Mouse (Mus musculus): ENCODE measurements around the gene Utrn. TPM values are rescaled to one million over a fixed set of nuclear protein-coding genes. Genes with fewer than 3 reads are reported as not detected.

The Utrn gene
- polyA plus RNA-seq, 1 experiment from 2014 or later, result 76.0 TPM

GRCm38 (mm10) chr10:12848322-12849108 is 20.6 kb downstream of the Utrn start:
- Histone ChIP-seq H3K4me3 (ENCODE audit: low read length) (no peak overlapping the region), H3K27me3 (ENCODE audit: insufficient read depth, low read length) (no peaks in the 10 kb centered on the region), H3K9me3 (ENCODE audit: low read length) (no peaks in the 10 kb centered on the region), H3K4me2 (replicated peaks; ENCODE audit: low read depth, low read length) (no peak overlapping the region), H3K9ac (replicated peaks; ENCODE audit: low read length) (no peak overlapping the region), H3K36me3 (ENCODE audit: insufficient read depth, low read length) (0 out of 2 replicates have a peak, but pooled peaks cover 3% of the 10 kb centered on the region), H3K27ac (ENCODE audit: low read length) (no peak overlapping the region), H3K4me1 (ENCODE audit: insufficient read depth, low read length) (peaks cover 18% of the 10 kb centered on the region)
- 74% methylated on average over 10 of the region's 10 CpGs for WGBS
- no peak for ATAC-seq (ENCODE audit: low FRiP score, low TSS enrichment)

- Histone ChIP-seq H3K9ac (replicated peaks; ENCODE audit: low read length) (no peak overlapping the region), H3K4me2 (replicated peaks; ENCODE audit: low read depth, low read length) (no peak overlapping the region), H3K4me1 (ENCODE audit: insufficient read depth, low read length) (peaks cover 8% of the 10 kb centered on the region; the same call in 1 of the 2 replicates), H3K27ac (ENCODE audit: low read length) (no peak overlapping the region), H3K9me3 (ENCODE audit: low read length) (no peaks in the 10 kb centered on the region), H3K36me3 (ENCODE audit: insufficient read depth, low read length) (0 out of 2 replicates have a peak, but pooled peaks cover 3% of the 10 kb centered on the region), H3K27me3 (ENCODE audit: insufficient read depth, low read length) (no peaks in the 10 kb centered on the region), H3K4me3 (ENCODE audit: low read length) (no peak overlapping the region)
- ATAC-seq (ENCODE audit: low FRiP score, low TSS enrichment), result no peak
- WGBS, result 64% methylated on average over 4 of the region's 4 CpGs
Measured at GRCm38 (mm10) chr10:12842543-12842942, 26.6 kb downstream of the Utrn start.

GRCm38 (mm10) chr10:12841497-12841896 is 27.7 kb downstream of the Utrn start:
- H3K4me1 ChIP-seq (ENCODE audit: insufficient read depth, low read length), result peaks cover 10% of the 10 kb centered on the region; the same call in 1 of the 2 replicates
- H3K9ac ChIP-seq (replicated peaks; ENCODE audit: low read length), result no peak overlapping the region
- H3K27me3 ChIP-seq (ENCODE audit: insufficient read depth, low read length), result no peaks in the 10 kb centered on the region
- no peak overlapping the region for H3K4me2 ChIP-seq (replicated peaks; ENCODE audit: low read depth, low read length)
- 66% methylated on average over 5 of the region's 5 CpGs for WGBS
- H3K36me3 ChIP-seq (ENCODE audit: insufficient read depth, low read length), result 0 out of 2 replicates have a peak, but pooled peaks cover 3% of the 10 kb centered on the region
- H3K4me3 ChIP-seq (ENCODE audit: low read length), result no peak overlapping the region
- no peak; the same call in 1 of the 2 replicates for ATAC-seq (ENCODE audit: low FRiP score, low TSS enrichment)
- H3K9me3 ChIP-seq (ENCODE audit: low read length), result no peaks in the 10 kb centered on the region
- H3K27ac ChIP-seq (ENCODE audit: low read length), result no peak overlapping the region

- no peaks in the 10 kb centered on the region for H3K27me3 ChIP-seq (ENCODE audit: insufficient read depth, low read length)
- no peaks in the 10 kb centered on the region for H3K9me3 ChIP-seq (ENCODE audit: low read length)
- H3K4me3 ChIP-seq (ENCODE audit: low read length), result no peak overlapping the region
- ATAC-seq (ENCODE audit: low FRiP score, low TSS enrichment), result no peak
- H3K9ac ChIP-seq (replicated peaks; ENCODE audit: low read length), result no peak overlapping the region
- H3K27ac ChIP-seq (ENCODE audit: low read length), result no peak overlapping the region
- H3K36me3 ChIP-seq (ENCODE audit: insufficient read depth, low read length), result no peaks in the 10 kb centered on the region
- WGBS, result 91% methylated on average over 1 of the region's 1 CpGs
- H3K4me2 ChIP-seq (replicated peaks; ENCODE audit: low read depth, low read length), result no peak overlapping the region
- H3K4me1 ChIP-seq (ENCODE audit: insufficient read depth, low read length), result peaks cover 20% of the 10 kb centered on the region
Measured at GRCm38 (mm10) chr10:12837636-12838035, 31.5 kb downstream of the Utrn start.

GRCm38 (mm10) chr10:12836048-12836816 is 32.9 kb downstream of the Utrn start:
- Histone ChIP-seq H3K9me3 (ENCODE audit: low read length) (no peaks in the 10 kb centered on the region), H3K4me1 (ENCODE audit: insufficient read depth, low read length) (peaks cover 22% of the 10 kb centered on the region), H3K4me3 (ENCODE audit: low read length) (no peak overlapping the region), H3K36me3 (ENCODE audit: insufficient read depth, low read length) (no peaks in the 10 kb centered on the region), H3K27ac (ENCODE audit: low read length) (peak overlapping the region; percentile 8; the same call in 1 of the 2 replicates), H3K4me2 (replicated peaks; ENCODE audit: low read depth, low read length) (no peak overlapping the region), H3K9ac (replicated peaks; ENCODE audit: low read length) (no peak overlapping the region), H3K27me3 (ENCODE audit: insufficient read depth, low read length) (no peaks in the 10 kb centered on the region)
- ATAC-seq (ENCODE audit: low FRiP score, low TSS enrichment), result peak; percentile 46; the same call in 1 of the 2 replicates
- 75% methylated on average over 14 of the region's 14 CpGs for WGBS

- Histone ChIP-seq H3K36me3 (ENCODE audit: insufficient read depth, low read length) (no peaks in the 10 kb centered on the region), H3K9ac (replicated peaks; ENCODE audit: low read length) (no peak overlapping the region), H3K9me3 (ENCODE audit: low read length) (no peaks in the 10 kb centered on the region), H3K27ac (ENCODE audit: low read length) (peak overlapping the region; percentile 79; the same call in 1 of the 2 replicates), H3K4me2 (replicated peaks; ENCODE audit: low read depth, low read length) (no peak overlapping the region), H3K27me3 (ENCODE audit: insufficient read depth, low read length) (no peaks in the 10 kb centered on the region), H3K4me3 (ENCODE audit: low read length) (no peak overlapping the region), H3K4me1 (ENCODE audit: insufficient read depth, low read length) (peaks cover 22% of the 10 kb centered on the region)
- WGBS, result 57% methylated on average over 1 of the region's 1 CpGs
- peak; percentile 89 for ATAC-seq (ENCODE audit: low FRiP score, low TSS enrichment)
Measured at GRCm38 (mm10) chr10:12834215-12834614, 35.0 kb downstream of the Utrn start.

- Histone ChIP-seq H3K36me3 (ENCODE audit: insufficient read depth, low read length) (no peaks in the 10 kb centered on the region), H3K9ac (replicated peaks; ENCODE audit: low read length) (no peak overlapping the region), H3K9me3 (ENCODE audit: low read length) (no peaks in the 10 kb centered on the region), H3K4me2 (replicated peaks; ENCODE audit: low read depth, low read length) (no peak overlapping the region), H3K27ac (ENCODE audit: low read length) (peak overlapping the region; percentile 52; the same call in 1 of the 2 replicates), H3K4me1 (ENCODE audit: insufficient read depth, low read length) (peaks cover 28% of the 10 kb centered on the region), H3K27me3 (ENCODE audit: insufficient read depth, low read length) (no peaks in the 10 kb centered on the region), H3K4me3 (ENCODE audit: low read length) (no peak overlapping the region)
- 80% methylated on average over 8 of the region's 8 CpGs for WGBS
- no peak for ATAC-seq (ENCODE audit: low FRiP score, low TSS enrichment)
Measured at GRCm38 (mm10) chr10:12832163-12832562, 37.0 kb downstream of the Utrn start.

- H3K27ac ChIP-seq (ENCODE audit: low read length), result peak overlapping the region; percentile 32; the same call in 1 of the 2 replicates
- peaks cover 35% of the 10 kb centered on the region for H3K4me1 ChIP-seq (ENCODE audit: insufficient read depth, low read length)
- no peaks in the 10 kb centered on the region for H3K9me3 ChIP-seq (ENCODE audit: low read length)
- WGBS, result 49% methylated on average over 4 of the region's 4 CpGs
- no peak overlapping the region for H3K4me2 ChIP-seq (replicated peaks; ENCODE audit: low read depth, low read length)
- no peaks in the 10 kb centered on the region for H3K27me3 ChIP-seq (ENCODE audit: insufficient read depth, low read length)
- no peaks in the 10 kb centered on the region for H3K36me3 ChIP-seq (ENCODE audit: insufficient read depth, low read length)
- no peak overlapping the region for H3K9ac ChIP-seq (replicated peaks; ENCODE audit: low read length)
- no peak overlapping the region for H3K4me3 ChIP-seq (ENCODE audit: low read length)
- ATAC-seq (ENCODE audit: low FRiP score, low TSS enrichment), result no peak
Measured at GRCm38 (mm10) chr10:12827778-12828177, 41.4 kb downstream of the Utrn start.

- 82% methylated on average over 3 of the region's 3 CpGs for WGBS
- no peak for ATAC-seq (ENCODE audit: low FRiP score, low TSS enrichment)
- peak overlapping the region; percentile 32; the same call in 1 of the 2 replicates for H3K27ac ChIP-seq (ENCODE audit: low read length)
- H3K27me3 ChIP-seq (ENCODE audit: insufficient read depth, low read length), result no peaks in the 10 kb centered on the region
- H3K4me1 ChIP-seq (ENCODE audit: insufficient read depth, low read length), result peaks cover 33% of the 10 kb centered on the region
- no peaks in the 10 kb centered on the region for H3K9me3 ChIP-seq (ENCODE audit: low read length)
- H3K4me2 ChIP-seq (replicated peaks; ENCODE audit: low read depth, low read length), result no peak overlapping the region
- H3K36me3 ChIP-seq (ENCODE audit: insufficient read depth, low read length), result no peaks in the 10 kb centered on the region
- H3K9ac ChIP-seq (replicated peaks; ENCODE audit: low read length), result no peak overlapping the region
- H3K4me3 ChIP-seq (ENCODE audit: low read length), result no peak overlapping the region
Measured at GRCm38 (mm10) chr10:12827306-12827705, 41.9 kb downstream of the Utrn start.

Data from kidney, embryonic 16.5 days (tissue).